Mouse (Mus musculus): Measurements from ENCODE around the gene Tubgcp2.

Tubgcp2 gene

DNA sequence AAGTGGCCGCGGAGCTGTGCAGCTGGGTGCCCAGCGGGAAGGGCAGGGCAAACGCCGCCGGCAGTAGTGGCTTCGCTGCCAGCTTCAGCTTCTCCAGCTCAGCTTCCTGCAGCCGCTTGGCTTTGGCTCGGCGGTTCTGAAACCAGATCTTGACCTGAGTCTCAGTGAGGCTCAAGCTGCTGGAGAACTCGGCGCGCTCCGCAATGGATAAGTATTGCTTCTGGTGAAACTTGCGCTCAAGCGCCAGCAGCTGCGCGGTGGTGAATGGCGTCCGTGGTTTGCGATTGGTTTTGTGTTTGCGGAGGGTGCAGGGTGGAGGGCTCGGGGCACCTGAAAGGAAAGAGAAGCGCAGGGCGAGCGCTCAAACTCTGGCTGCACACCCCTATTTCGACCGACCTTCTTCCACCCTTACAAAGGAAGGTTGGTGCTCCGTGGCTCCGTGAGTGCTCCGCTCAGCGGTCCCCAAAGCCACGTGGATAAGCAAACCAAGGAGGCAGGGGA lies 11.4 kb upstream of the Tubgcp2 start:
- DNase-seq (ENCODE audit: low read depth) = no peak

- no peak for DNase-seq (ENCODE audit: low read depth)
Measured at GRCm38 (mm10) chr7:140045546-140045945, 9.1 kb upstream of the Tubgcp2 start.

GRCm38 (mm10) chr7:140042728-140043127 lies 6.3 kb upstream of the Tubgcp2 start:
- no peak for DNase-seq (ENCODE audit: low read depth)

DNA sequence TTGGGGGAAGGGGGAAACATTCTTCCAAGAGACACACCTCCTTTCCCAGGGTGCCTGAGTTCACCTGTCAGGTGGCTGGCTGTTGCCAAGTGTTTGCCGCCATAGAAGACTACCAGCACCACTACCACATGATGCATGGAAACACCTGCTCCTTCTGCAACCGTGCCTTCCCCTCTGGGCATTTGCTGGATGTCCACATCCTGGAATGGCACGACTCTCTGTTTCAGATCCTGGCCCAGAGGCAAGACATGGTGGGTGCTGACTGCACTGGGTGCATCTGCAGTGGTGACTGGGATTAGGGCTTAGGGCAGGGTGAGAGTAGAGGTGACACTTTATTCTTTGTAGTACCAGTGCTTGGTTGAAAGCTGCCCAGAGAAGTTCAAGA lies 694 bp upstream of the Tubgcp2 start:
- peak; percentile 9 for DNase-seq (ENCODE audit: low read depth)

DNA sequence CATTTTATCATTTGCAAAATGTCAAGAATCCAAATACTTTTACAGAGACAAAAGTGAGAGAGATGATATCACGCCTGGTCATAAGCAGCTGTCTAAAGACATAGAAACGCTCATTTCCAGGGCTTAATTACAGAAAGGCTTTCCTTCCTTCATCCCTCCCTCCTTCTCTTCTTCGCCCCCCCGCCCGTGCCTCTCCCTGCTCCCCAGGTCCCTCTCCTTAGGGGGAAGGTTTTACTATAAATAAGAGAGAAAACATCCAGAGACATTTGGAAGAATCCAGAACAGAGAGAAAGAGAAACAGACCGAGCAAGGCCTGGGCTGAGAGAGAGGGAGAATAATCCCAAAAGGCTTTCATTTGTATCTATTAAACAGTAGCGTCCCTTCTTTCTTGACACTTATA lies 1.0 kb downstream of the Tubgcp2 start:
- no peak for DNase-seq (ENCODE audit: low read depth)

GRCm38 (mm10) chr7:140033386-140033785 lies 3.1 kb downstream of the Tubgcp2 start:
- no peak for DNase-seq (ENCODE audit: low read depth)

GRCm38 (mm10) chr7:140032366-140032765 lies 4.1 kb downstream of the Tubgcp2 start:
- no peak for DNase-seq (ENCODE audit: low read depth)

GRCm38 (mm10) chr7:140031771-140032170 lies 4.7 kb downstream of the Tubgcp2 start:
- DNase-seq (ENCODE audit: low read depth) = no peak

DNA sequence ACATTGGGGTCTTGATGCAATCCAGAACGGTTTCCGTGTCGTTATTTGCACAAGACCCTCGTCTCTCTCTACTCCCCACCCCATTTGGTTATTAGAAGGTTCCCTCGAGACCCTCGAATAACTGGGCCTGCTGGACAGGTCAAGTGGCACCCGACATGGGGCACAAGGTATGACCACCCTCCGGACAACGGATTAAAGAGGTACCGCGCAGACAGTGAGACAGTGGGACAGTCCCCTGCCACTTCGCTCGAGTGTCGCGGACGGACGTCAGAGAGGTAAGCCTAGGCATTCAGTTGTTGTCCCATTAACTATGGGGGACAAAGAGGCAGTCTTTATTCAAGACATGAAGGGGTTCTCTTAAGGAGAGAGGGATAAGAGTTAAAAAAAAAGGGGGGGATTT lies 25.1 kb downstream of the Tubgcp2 start:
- no peak for DNase-seq (ENCODE audit: low read depth)

- no peak for DNase-seq (ENCODE audit: low read depth)
Measured at GRCm38 (mm10) chr7:140007781-140008180, 28.7 kb downstream of the Tubgcp2 start.

DNA sequence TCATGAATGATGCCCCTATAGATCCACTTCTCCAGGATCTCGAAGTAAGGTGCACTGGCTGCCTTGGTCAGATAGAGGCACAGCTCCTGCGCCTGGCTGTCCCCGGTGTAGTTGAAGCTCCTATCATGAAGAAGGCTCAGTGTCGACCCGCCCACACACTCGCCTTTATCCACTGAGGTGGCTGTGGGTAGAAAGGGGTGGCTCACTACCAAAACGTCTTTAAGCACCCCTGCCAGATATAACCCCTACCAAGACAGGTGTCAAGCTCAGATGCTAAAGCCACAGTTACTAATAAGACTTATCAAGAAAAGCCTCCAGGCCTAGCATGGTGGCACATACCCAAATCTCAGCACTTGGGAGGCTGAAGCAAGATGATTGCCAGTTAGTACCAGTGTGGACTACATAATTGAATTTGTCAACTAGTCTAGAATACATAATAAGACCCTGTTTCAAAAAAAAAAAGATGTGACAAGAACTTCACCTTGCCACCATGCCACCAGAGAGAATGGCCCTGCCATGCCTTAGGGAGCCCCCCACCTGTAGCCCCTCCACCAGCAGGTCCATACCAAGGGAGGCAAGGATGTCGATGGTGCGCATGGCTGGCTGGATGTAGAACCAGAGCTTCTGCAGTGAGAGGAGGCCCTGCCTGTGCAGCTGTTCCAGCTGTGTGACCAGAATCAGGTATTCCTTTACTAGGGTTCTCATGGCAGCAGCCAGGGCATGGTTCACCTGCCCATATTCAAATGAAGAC lies 29.4 kb downstream of the Tubgcp2 start:
- DNase-seq (ENCODE audit: low read depth) = no peak

DNA sequence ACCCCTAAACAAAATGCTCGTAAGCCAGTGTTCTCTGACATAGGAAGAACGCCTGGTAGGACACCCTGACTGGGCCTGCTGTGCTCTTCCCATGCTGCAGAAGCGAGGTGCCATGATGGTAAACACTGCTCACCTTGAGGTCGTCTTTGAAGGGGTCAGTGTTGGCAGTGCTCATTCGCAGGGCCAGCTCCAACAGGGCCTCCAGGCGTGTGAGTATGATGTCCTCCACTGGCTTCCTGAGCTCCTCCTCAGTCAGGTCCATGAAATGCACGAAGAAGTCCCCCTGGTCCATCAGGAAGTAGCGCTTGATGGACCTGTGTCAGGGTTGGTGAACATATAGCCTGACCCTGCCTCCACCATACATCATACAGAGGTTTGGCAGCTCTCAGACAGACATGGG lies 31.8 kb downstream of the Tubgcp2 start:
- no peak for DNase-seq (ENCODE audit: low read depth)

- no peak for DNase-seq (ENCODE audit: low read depth)
Measured at GRCm38 (mm10) chr7:140001086-140001740, 35.3 kb downstream of the Tubgcp2 start.

GRCm38 (mm10) chr7:139998691-139999350 lies 37.6 kb downstream of the Tubgcp2 start:
- no peak for DNase-seq (ENCODE audit: low read depth)

DNA sequence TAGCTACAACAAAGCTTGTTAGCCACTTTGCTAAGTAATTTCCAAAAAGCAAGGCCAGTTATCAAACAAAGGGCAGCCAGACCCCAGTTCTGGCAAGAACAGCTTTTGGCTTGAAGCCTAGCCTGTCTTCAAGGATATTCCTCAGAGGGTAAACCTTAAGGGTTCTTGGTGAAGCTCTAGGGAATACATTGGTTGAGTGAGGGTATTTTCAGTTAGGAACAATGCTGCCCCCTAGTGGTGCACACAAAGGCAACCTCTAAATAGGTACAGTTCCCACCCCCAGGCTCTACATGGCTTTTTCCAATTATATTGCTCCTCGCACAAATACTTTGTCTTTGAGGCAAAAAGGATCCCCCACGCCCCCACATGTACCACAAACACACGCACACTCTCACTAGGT lies 41.8 kb downstream of the Tubgcp2 start:
- peak; percentile 85 for DNase-seq (ENCODE audit: low read depth)

DNA sequence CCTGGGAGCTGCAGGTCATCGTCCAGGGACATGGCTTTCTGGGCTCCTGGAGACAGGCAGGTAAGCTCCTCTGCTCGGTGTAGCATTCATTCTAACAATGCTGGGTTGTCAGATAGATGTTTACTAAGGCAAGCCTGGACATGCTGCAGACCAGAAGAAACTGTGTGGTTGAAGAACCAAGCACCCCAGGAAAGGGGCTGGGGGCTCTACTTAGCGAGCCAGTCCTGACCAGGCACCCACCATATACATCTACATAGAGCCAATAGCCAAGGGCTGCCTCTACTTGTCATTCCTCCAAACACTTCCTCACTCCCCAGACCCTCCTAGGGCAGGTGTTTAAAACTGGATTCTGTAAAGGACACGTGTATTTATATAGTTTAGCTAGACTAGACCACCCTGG lies 42.3 kb downstream of the Tubgcp2 start:
- no peak for DNase-seq (ENCODE audit: low read depth)

DNA sequence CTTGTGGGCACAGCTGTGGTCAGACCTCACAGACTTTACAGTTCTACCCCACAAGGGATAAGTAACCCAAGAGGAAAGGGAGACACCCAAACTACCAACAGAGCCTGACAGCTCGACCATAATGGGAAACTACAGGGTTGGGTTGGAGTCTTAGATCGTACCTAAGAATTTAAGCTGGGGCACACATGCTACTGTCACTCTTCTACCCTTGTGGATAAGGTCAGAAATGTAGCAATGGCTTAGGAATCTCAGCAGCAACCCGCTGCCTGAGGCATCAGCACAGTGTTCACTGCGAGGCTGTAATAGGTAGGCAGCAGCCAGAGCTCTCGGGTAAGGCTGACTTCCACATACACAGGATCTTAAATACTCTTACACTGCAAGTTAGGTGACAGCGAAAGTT lies 42.9 kb downstream of the Tubgcp2 start:
- DNase-seq (ENCODE audit: low read depth) = no peak

DNA sequence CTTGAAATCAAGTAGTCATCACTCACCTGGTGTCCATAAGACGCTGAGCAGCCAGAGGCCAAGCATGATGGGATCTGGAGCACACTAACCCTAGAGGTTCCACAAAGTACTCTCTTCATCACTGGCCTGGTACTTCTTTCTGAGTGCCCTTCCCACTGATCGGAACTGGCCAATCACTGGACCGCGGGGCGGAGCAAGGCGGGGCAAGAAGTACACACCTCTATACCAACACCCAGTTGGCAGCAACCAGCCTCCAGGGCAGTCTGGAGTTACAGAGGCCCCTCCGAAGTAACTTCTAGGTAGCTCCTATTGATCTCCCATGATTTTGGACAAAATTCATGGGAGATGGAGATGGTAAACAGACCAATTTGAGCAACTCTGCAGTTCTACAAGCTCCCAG lies 44.1 kb downstream of the Tubgcp2 start, which contains the start of gene Adam8:
Gene Adam8, minus strand, starts transcription at position 157 of the 400 bp plus-strand sequence.
- no peak for DNase-seq (ENCODE audit: low read depth)

DNA sequence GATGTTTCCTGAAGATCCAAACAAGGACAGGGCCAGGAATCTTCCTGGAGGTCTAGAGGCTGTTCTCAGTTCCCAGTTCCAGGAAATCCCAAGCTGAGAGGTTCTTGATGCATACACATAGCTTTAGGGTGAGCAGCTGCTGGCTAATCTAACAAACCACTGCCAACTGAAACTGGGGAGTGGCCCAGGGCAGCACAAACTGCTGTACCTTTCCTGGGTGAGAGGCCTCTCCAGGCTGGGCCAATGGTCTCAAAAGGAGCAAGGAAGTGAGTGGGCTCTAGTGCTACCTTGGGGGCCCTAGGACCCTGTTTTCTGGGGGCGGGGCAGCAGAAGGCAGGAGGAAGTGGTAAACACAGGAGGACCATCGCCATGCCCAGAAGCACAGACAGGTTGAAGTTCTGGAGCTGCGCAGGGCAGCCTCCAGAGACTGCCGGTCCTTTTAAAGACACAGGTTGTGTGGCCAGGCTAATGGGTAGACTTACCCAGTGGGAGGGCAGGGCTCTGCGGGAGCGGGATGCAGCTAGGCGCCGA lies 45.5 kb downstream of the Tubgcp2 start:
- no peak for DNase-seq (ENCODE audit: low read depth)

GRCm38 (mm10) chr7:139988272-139988671 lies 48.2 kb downstream of the Tubgcp2 start:
- no peak for DNase-seq (ENCODE audit: low read depth)

- no peak for DNase-seq (ENCODE audit: low read depth)
Measured at GRCm38 (mm10) chr7:139984505-139984904, 52.0 kb downstream of the Tubgcp2 start.

DNA sequence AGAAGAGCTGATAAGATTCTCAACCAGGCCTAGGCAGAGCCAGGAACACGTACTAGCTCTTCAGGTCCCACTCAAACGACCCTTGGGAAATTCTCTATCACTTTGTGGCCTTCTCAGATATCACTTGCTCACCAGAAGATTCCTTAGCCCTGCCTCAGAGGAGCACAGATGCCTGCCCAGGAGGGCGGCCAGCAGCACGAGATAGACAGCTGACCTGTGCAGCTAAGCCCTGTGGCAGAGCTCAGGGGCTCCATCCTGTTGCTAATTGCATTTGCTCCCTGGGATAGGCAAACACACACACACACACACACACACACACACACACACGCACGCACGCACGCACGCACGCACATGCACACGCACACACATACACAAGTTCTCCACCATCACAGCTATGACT lies 54.4 kb downstream of the Tubgcp2 start:
- DNase-seq (ENCODE audit: low read depth) = no peak

- DNase-seq (ENCODE audit: low read depth) = no peak
Measured at GRCm38 (mm10) chr7:139980778-139981177, 55.7 kb downstream of the Tubgcp2 start.

Measured in naive thymus-derived CD4-positive, alpha-beta T cell, adult 2 months (primary cell).